Mouse (Mus musculus): ENCODE data around the gene Chac1. TPM values are rescaled to one million over a fixed set of nuclear protein-coding genes. Genes with fewer than 3 reads are reported as not detected.

Chac1 gene
- total RNA-seq (2014; rRNA removed; ENCODE audit: low replicate concordance) (0.11 and 0.27 TPM in 2 replicates), polyA plus RNA-seq (2015; fragmentation: Nextera tagmentation; extraction: Ambion mirVana) (0.30 and 0.52 TPM in 2 replicates)

DNA sequence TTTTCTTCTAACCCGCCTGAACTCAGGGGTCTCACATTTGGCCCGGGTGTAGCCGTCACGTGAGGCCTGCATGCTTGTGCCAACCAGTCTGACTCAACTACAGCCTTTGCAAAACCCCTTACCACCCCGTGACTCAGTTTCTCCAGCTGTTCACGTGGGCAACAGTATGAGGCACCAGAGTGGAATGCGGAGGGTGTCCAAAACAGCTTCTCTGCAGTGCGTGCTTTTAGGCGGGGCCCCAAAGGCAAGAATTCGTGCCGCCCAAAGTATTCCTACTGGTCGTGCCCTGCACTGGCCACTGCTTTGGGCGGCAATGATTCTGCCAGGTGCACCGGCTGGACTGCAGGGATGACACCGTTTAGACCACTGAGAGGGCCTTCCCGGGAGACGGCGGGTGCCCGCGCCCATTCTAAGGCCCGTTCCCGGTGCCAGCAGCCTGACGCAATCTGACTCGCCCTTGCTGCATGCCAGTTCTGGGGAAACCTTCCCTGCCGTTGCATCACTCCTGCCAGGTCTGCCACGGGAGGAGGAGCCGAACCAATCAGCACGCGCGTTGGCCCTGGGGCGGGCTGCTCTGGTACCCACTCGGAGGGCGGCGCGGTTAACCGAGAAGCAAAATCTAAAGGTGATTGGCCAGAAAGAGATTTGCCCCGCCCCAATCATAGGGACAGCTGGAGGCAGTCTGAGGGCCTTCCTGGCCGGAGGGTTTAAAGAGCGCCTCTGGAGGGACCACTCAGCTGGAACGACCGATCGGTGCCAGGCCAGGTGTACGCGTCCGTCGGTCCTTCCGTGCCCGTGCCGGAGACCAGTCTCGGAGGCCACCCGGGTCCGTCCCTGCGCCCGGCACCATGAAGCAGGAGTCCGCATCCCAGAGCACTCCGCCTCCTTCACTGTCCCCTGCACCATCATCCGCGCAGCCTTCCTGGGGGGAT, at the start of gene Chac1:
Gene Chac1, plus strand, starts transcription at position 675 of the 932 bp plus-strand sequence.
- H3K4me2 ChIP-seq (ENCODE audit: low read depth, low read length): peak within 1 kb of the TSS; percentile 73
- DNase-seq (ENCODE audit: low spot score): no peak
- H3K4me3 ChIP-seq (ENCODE audit: low read depth, low read length): peak within 1 kb of the TSS; percentile 46
- H3K9ac ChIP-seq (replicated peaks; ENCODE audit: low read depth, low read length): 0 out of 2 replicates have a peak within 1 kb of the TSS, but pooled peaks have one; percentile 1
- H3K27me3 ChIP-seq (ENCODE audit: control insufficient read depth, insufficient read depth, low read length): 0 out of 2 replicates have a peak, but pooled peaks cover 10% of the 10 kb centered on the region
- no peaks in the 10 kb centered on the region for H3K9me3 ChIP-seq (replicated peaks; ENCODE audit: control insufficient read depth, low read length)
- no peak within 1 kb of the TSS for H3K27ac ChIP-seq (ENCODE audit: low read depth)
- TF ChIP-seq CTCF (IDR thresholded peaks at IDR 0.05; ENCODE audit: low read depth) (no peak), EP300 (IDR thresholded peaks at IDR 0.05; ENCODE audit: low read depth) (no peak)
- no peaks in the 10 kb centered on the region for H3K4me1 ChIP-seq (ENCODE audit: control insufficient read depth, insufficient read depth)
- 6% methylated on average over 57 of the region's 58 CpGs for WGBS
- ATAC-seq (ENCODE audit: insufficient read depth, low read depth): peak; percentile 34; the same call in 1 of the 2 replicates
- no peaks in the 10 kb centered on the region for H3K36me3 ChIP-seq (replicated peaks; ENCODE audit: control insufficient read depth, insufficient read depth, low read length)

DNA sequence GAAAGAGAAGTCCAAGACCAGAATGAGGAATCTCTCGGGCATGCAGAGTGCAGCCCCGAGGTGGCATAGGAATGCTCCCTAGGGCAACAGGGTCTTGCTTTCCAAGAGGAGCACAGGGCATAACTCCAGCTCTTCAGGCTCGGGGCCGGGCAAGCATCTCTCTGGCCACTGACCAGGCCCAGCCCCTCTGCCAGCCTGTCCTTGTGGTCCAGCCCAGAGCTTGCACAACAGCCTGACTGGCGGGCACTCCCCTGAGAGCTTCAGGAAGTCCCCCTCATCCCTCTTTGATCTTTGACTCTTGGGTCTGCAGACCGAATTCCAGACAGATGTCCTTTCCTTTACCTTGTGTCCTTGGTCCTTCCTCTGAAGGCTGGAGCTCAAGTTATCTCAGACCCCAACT, 48.2 kb upstream of the Chac1 start:
- no peak for ATAC-seq (ENCODE audit: insufficient read depth, low read depth)
- no peak overlapping the region for H3K9ac ChIP-seq (replicated peaks; ENCODE audit: low read depth, low read length)
- WGBS: 62% methylated on average over 6 of the region's 6 CpGs

DNA sequence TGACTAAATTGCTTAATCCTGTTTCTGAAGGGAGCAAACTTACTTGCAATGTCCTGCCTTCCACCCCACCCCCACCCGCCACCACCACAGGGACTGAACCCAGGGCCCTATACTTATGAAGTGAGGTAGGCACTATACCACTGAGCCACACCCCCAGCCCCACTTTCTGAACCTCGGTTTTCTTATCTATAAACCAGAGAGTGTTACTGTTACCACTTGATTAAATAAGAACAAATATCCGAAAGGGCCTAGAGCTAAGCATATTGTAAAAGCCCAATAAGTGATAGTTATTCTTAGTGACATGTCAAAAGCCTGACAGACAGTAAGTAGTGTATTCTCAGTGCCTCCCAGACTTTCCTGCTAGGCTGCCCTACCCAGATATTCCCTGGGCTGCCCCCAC, 46.6 kb upstream of the Chac1 start:
- ATAC-seq (ENCODE audit: insufficient read depth, low read depth) (no peak), DNase-seq (ENCODE audit: low spot score) (no peak)
- H3K4me2 ChIP-seq (ENCODE audit: low read depth, low read length): no peak overlapping the region
- H3K4me1 ChIP-seq (ENCODE audit: control insufficient read depth, insufficient read depth): peaks cover 13% of the 10 kb centered on the region
- H3K9ac ChIP-seq (replicated peaks; ENCODE audit: low read depth, low read length): no peak overlapping the region
- no peaks in the 10 kb centered on the region for H3K27me3 ChIP-seq (ENCODE audit: control insufficient read depth, insufficient read depth, low read length)
- no peaks in the 10 kb centered on the region for H3K9me3 ChIP-seq (replicated peaks; ENCODE audit: control insufficient read depth, low read length)
- no peak overlapping the region for H3K27ac ChIP-seq (ENCODE audit: low read depth)
- no peak for TF ChIP-seq CTCF (IDR thresholded peaks at IDR 0.05; ENCODE audit: low read depth)
- TF ChIP-seq EP300 (IDR thresholded peaks at IDR 0.05; ENCODE audit: low read depth): no peak
- H3K36me3 ChIP-seq (replicated peaks; ENCODE audit: control insufficient read depth, insufficient read depth, low read length): no peaks in the 10 kb centered on the region
- WGBS: 51% methylated on average over 3 of the region's 3 CpGs
- H3K4me3 ChIP-seq (ENCODE audit: low read depth, low read length): no peak overlapping the region

More for the DNA sequence above, 48.2 kb upstream of the Chac1 start:
- Histone ChIP-seq H3K27me3 (ENCODE audit: control insufficient read depth, insufficient read depth, low read length) (no peaks in the 10 kb centered on the region), H3K27ac (ENCODE audit: low read depth) (no peak overlapping the region), H3K4me3 (ENCODE audit: low read depth, low read length) (no peak overlapping the region), H3K9me3 (replicated peaks; ENCODE audit: control insufficient read depth, low read length) (no peaks in the 10 kb centered on the region), H3K4me1 (ENCODE audit: control insufficient read depth, insufficient read depth) (peaks cover 16% of the 10 kb centered on the region), H3K36me3 (replicated peaks; ENCODE audit: control insufficient read depth, insufficient read depth, low read length) (peaks cover 9% of the 10 kb centered on the region; the same call in 1 of the 2 replicates), H3K4me2 (ENCODE audit: low read depth, low read length) (no peak overlapping the region)
- no peak for DNase-seq (ENCODE audit: low spot score)
- TF ChIP-seq CTCF (IDR thresholded peaks at IDR 0.05; ENCODE audit: low read depth): no peak
- TF ChIP-seq EP300 (IDR thresholded peaks at IDR 0.05; ENCODE audit: low read depth): no peak

DNA sequence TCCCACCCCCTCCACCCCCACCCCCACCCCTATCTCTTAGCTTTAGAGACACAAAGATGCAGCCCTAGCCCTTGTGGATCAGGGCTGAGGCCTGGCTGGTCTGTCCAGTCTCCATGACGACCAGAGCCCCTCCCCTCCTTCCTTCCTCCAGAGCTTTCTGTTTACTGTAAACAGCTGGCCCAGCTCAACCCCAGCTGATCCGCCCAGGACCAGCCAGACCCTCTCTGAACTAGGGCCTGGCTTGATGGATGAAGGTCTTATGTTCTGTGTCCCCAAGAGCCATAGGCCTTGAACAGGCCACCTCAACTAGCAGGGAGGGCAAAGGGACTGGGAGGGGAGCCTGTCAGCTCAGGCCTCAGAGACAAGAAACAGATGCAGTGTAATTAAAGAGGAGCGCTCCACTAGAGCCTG, 46.2 kb upstream of the Chac1 start:
- peaks cover 11% of the 10 kb centered on the region for H3K4me1 ChIP-seq (ENCODE audit: control insufficient read depth, insufficient read depth)
- no peaks in the 10 kb centered on the region for H3K9me3 ChIP-seq (replicated peaks; ENCODE audit: control insufficient read depth, low read length)
- H3K9ac ChIP-seq (replicated peaks; ENCODE audit: low read depth, low read length): no peak overlapping the region
- no peak overlapping the region for H3K4me2 ChIP-seq (ENCODE audit: low read depth, low read length)
- TF ChIP-seq EP300 (IDR thresholded peaks at IDR 0.05; ENCODE audit: low read depth) (no peak), CTCF (IDR thresholded peaks at IDR 0.05; ENCODE audit: low read depth) (no peak)
- no peak overlapping the region for H3K4me3 ChIP-seq (ENCODE audit: low read depth, low read length)
- 0 out of 2 replicates have a peak overlapping the region, but pooled peaks have one; percentile 11 for H3K27ac ChIP-seq (ENCODE audit: low read depth)
- H3K36me3 ChIP-seq (replicated peaks; ENCODE audit: control insufficient read depth, insufficient read depth, low read length): no peaks in the 10 kb centered on the region
- DNase-seq (ENCODE audit: low spot score) (no peak), ATAC-seq (ENCODE audit: insufficient read depth, low read depth) (peak; percentile 5; the same call in 1 of the 2 replicates)
- no peaks in the 10 kb centered on the region for H3K27me3 ChIP-seq (ENCODE audit: control insufficient read depth, insufficient read depth, low read length)
- 24% methylated on average over 3 of the region's 3 CpGs for WGBS

DNA sequence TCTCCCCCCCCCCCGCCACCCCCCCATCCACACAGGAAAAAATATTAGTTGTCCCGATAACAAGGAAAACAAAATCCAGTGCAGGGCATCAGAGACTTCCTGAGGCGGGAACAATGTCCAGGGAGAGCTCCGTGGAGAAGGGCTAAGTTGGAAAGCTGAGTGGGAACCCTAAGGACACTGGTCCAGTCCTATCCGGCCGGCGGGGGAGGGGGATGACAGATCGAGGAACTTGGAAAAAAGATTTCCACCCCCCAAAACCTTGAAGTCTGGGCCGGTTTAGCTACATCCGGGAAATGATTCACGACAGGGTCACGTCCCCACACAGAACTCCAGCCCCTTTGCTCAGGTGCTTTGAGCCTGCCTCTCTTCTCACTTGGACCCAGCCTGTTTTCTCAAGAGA, 39.5 kb upstream of the Chac1 start:
- Histone ChIP-seq H3K36me3 (replicated peaks; ENCODE audit: control insufficient read depth, insufficient read depth, low read length) (no peaks in the 10 kb centered on the region), H3K27me3 (ENCODE audit: control insufficient read depth, insufficient read depth, low read length) (no peaks in the 10 kb centered on the region), H3K9me3 (replicated peaks; ENCODE audit: control insufficient read depth, low read length) (no peaks in the 10 kb centered on the region), H3K9ac (replicated peaks; ENCODE audit: low read depth, low read length) (no peak overlapping the region), H3K4me2 (ENCODE audit: low read depth, low read length) (no peak overlapping the region), H3K4me3 (ENCODE audit: low read depth, low read length) (no peak overlapping the region), H3K4me1 (ENCODE audit: control insufficient read depth, insufficient read depth) (no peaks in the 10 kb centered on the region), H3K27ac (ENCODE audit: low read depth) (peak overlapping the region; percentile 65)
- whole genome bisulfite sequencing: 43% methylated on average over 12 of the region's 12 CpGs
- TF ChIP-seq CTCF (IDR thresholded peaks at IDR 0.05; ENCODE audit: low read depth) (no peak), EP300 (IDR thresholded peaks at IDR 0.05; ENCODE audit: low read depth) (no peak)
- no peak for DNase-seq (ENCODE audit: low spot score)
- ATAC-seq (ENCODE audit: insufficient read depth, low read depth): peak; percentile 36; the same call in 1 of the 2 replicates
